Mouse (Mus musculus) lung, embryonic 15.5 days (tissue): ENCODE data around the gene Tmcc3. TPM values are rescaled to one million over a fixed set of nuclear protein-coding genes. Genes with fewer than 3 reads are reported as not detected.

Experiments
- ATAC-seq: fragments of 200-750 bp; cut with Nextera tagmentation; 2 replicates; pipeline ENCODE4 v1.8.0; 2017; ENCODE audit warnings: moderate number of reproducible peaks, borderline replicate concordance; ENCODE audit not compliant: low FRiP score, low TSS enrichment; ENCODE audit errors: extremely low read depth
- H3K27ac ChIP-seq: fragments of 300-500 bp; sonication (generic); 2 replicates; pipeline ENCODE4 v1.5.1; 2015; ENCODE audit warnings: moderate library complexity, mild to moderate bottlenecking, inconsistent platforms
- H3K27me3 ChIP-seq: fragments of 300-500 bp; sonication (generic); 2 replicates; pipeline ENCODE4 v1.6.1; 2015; ENCODE audit warnings: inconsistent platforms
- H3K36me3 ChIP-seq: fragments of 300-500 bp; sonication (generic); 2 replicates; pipeline ENCODE4 v1.6.1; 2015; ENCODE audit warnings: inconsistent platforms
- H3K4me1 ChIP-seq: fragments of 300-500 bp; sonication (generic); 2 replicates; pipeline ENCODE4 v1.6.1; 2015; ENCODE audit warnings: inconsistent platforms
- H3K4me2 ChIP-seq: fragments of 300-500 bp; sonication (generic); 2 replicates; pipeline ENCODE4 v1.6.1; 2015; ENCODE audit warnings: inconsistent platforms, mild to moderate bottlenecking, moderate library complexity
- H3K4me3 ChIP-seq: fragments of 300-500 bp; sonication (generic); 2 replicates; pipeline ENCODE4 v1.5.1; 2015; ENCODE audit warnings: mild to moderate bottlenecking, inconsistent platforms
- H3K9ac ChIP-seq: fragments of 300-500 bp; sonication (generic); 2 replicates; pipeline ENCODE4 v1.6.1; 2015; ENCODE audit warnings: inconsistent platforms
- H3K9me3 ChIP-seq: fragments of 300-500 bp; sonication (generic); 2 replicates; pipeline ENCODE4 v1.6.1; 2016; ENCODE audit warnings: inconsistent platforms
- WGBS: fragments of 180-500 bp; shearing (Covaris S2); methylation state at CpG from one replicate; pipeline ENCODE4 v1.1.7; 2015; 5-methylcytosine and 5-hydroxymethylcytosine counted together
- polyA plus RNA-seq: library from polyadenylated mRNA; unstranded; fragments of >200 nt; fragmentation: Nextera tagmentation; extraction: Ambion mirVana; gene quantifications from 2 replicates; pipeline ENCODE4 v1.2.1, GENCODE M21; 2015

Tmcc3 gene
- polyA plus RNA-seq, 1 experiment from 2014 or later, result 7.3 TPM

DNA sequence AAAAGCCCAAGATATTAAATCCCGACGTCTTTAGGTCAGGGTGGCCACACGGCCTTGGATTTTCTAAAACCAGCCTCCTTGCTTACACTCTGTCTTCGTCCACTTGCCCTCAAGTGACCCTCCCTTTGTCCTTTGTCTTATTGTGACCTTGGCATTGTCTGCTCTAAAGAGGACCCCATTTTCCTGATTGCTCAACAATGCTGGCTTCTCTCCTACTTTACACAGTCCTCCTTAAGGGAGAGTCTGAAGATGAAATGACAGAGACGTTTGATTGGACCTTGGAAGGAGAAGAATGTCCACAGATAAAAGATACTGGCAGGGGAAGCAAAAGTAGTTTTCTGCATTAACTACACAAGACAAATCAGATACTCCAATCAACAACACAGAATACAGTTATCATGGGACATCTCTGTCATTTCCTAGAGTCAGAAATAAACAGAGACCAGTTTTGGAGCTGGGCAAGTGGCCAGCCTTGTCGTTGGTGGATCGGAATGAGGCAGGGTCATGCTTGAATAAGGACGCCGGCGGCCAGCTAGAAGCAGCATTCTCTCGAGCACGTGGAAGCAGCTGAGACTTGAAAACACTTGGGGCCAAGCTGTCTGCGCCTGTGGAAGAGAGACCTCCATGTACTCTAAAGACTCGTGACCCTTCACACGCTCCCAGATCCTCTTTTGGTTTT lies 150.8 kb downstream of the Tmcc3 start:
- peak overlapping the region; percentile 29; the same call in 1 of the 2 replicates for H3K4me2 ChIP-seq
- WGBS, result 30% methylated on average over 15 of the region's 15 CpGs
- no peak overlapping the region for H3K4me3 ChIP-seq
- no peaks in the 10 kb centered on the region for H3K27me3 ChIP-seq
- no peaks in the 10 kb centered on the region for H3K9me3 ChIP-seq
- peaks cover 50% of the 10 kb centered on the region for H3K4me1 ChIP-seq
- no peak overlapping the region for H3K9ac ChIP-seq
- ATAC-seq, result peak; percentile 66
- no peaks in the 10 kb centered on the region for H3K36me3 ChIP-seq
- peak overlapping the region; percentile 71 for H3K27ac ChIP-seq

DNA sequence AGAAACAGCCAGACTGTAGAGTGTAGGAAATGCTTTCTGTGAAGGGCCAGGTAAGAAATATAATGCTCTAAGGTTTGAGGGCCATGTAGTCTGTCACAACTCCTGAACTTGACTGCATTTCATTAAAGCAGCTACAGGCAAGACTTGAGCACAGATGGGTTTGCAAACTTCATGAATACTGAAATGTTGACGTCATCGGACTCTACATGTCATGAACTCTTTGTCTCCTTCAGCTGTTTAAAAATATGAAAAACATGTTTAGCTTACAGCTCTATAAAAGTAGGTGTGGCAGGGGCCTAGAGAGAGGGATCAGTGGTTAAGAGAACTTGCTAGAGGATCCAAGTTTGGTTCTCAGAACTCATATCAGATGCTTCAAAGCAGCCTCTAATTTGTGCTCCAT lies 151.7 kb downstream of the Tmcc3 start:
- Histone ChIP-seq H3K27me3 (no peaks in the 10 kb centered on the region), H3K4me2 (no peak overlapping the region), H3K4me1 (peaks cover 41% of the 10 kb centered on the region), H3K4me3 (no peak overlapping the region), H3K9ac (no peak overlapping the region), H3K36me3 (no peaks in the 10 kb centered on the region), H3K9me3 (no peaks in the 10 kb centered on the region), H3K27ac (peak overlapping the region; percentile 71)
- WGBS, result 52% methylated on average over 2 of the region's 2 CpGs
- no peak for ATAC-seq

DNA sequence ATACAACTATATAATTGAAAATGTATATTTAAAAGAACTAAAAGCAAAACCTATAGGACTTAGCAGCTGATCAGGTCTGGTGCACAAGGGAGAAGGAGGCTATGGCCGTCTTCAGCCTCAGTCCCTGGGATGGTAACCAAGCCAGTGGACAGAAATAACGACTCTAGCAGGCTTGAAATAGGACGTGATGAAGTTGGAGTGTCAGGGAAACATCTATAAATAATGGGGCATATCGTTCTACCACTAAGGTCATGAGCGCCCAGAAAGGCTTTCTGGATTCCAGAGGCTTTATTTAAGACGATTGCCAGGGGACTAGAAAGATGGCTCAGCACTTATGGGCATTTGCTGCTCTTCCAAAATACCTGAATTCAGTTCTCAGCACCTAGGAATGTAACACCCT lies 153.9 kb downstream of the Tmcc3 start:
- no peaks in the 10 kb centered on the region for H3K27me3 ChIP-seq
- no peak overlapping the region for H3K9ac ChIP-seq
- 67% methylated on average over 6 of the region's 6 CpGs for WGBS
- no peak overlapping the region for H3K4me3 ChIP-seq
- H3K4me2 ChIP-seq, result no peak overlapping the region
- H3K27ac ChIP-seq, result no peak overlapping the region
- H3K36me3 ChIP-seq, result no peaks in the 10 kb centered on the region
- H3K4me1 ChIP-seq, result peaks cover 33% of the 10 kb centered on the region
- ATAC-seq, result no peak
- no peaks in the 10 kb centered on the region for H3K9me3 ChIP-seq

DNA sequence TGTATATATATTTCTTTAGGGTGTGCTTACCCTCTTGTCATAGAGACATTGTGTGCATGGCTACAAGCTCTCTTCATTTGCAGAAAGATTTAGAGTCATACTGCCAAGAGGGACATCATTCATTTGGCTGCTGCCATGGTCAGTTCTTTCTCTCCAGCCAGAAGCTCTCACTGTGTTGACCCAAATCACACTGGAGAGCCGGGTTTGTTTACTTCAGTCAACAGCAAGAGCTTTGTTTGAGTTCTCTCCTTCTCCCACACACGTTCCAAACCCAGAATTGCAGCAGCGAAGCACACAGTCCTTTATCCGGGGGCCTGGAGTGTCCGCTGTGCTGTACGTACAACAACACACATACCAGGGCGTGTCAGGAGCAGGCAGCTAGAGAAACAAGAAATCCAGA lies 154.6 kb downstream of the Tmcc3 start:
- Histone ChIP-seq H3K4me2 (no peak overlapping the region), H3K9me3 (no peaks in the 10 kb centered on the region), H3K4me3 (no peak overlapping the region), H3K27me3 (no peaks in the 10 kb centered on the region), H3K36me3 (no peaks in the 10 kb centered on the region), H3K27ac (no peak overlapping the region), H3K9ac (no peak overlapping the region), H3K4me1 (peaks cover 33% of the 10 kb centered on the region)
- 0 out of 2 replicates have a peak, but pooled peaks have one; percentile 20 for ATAC-seq
- WGBS, result 23% methylated on average over 7 of the region's 7 CpGs

DNA sequence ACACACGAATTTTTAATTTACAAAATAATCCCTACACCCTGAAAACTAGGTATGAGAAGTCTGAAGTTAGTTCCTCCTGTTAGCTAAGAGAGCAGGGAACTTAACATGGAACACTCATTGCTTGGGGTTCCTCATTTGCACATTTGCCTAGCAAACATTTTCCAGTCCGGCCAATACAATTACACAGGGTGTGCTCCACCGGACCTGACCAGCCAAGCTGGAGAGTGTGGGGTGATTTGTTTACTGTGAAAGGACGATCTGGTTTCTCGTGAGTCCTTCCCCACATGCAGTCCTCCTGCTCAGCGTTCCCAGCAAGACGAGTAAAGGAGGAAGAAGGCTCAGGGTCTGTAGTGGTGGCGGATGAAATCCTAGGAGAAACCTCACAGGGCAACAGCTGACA lies 159.7 kb downstream of the Tmcc3 start:
- Histone ChIP-seq H3K9ac (no peak overlapping the region), H3K9me3 (no peaks in the 10 kb centered on the region), H3K4me2 (no peak overlapping the region), H3K27ac (no peak overlapping the region), H3K27me3 (no peaks in the 10 kb centered on the region), H3K4me3 (no peak overlapping the region), H3K36me3 (no peaks in the 10 kb centered on the region), H3K4me1 (peaks cover 5% of the 10 kb centered on the region; the same call in 1 of the 2 replicates)
- no peak for ATAC-seq
- 18% methylated on average over 8 of the region's 8 CpGs for WGBS

DNA sequence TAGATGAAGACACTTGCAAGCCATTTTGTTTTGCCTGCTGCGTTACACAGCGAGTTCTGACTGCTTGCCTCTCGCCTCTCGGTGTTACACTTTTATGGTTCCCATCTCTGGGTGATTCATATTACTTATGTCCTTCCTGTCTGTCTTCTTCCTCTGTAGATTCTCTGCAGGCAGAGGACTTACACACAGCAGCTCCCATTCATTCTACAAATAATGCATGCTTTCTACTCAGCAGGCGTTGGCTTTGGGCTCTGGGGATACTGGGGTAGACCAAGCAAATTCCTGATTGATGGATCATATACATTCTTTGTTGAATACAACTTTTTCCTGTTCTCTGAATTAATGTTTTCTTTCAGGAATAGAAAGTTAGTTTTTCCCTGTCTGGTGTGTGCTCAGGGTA lies 161.8 kb downstream of the Tmcc3 start:
- H3K27me3 ChIP-seq, result no peaks in the 10 kb centered on the region
- 83% methylated on average over 5 of the region's 5 CpGs for WGBS
- no peaks in the 10 kb centered on the region for H3K36me3 ChIP-seq
- no peak overlapping the region for H3K4me2 ChIP-seq
- peaks cover 5% of the 10 kb centered on the region; the same call in 1 of the 2 replicates for H3K4me1 ChIP-seq
- H3K4me3 ChIP-seq, result no peak overlapping the region
- no peak overlapping the region for H3K9ac ChIP-seq
- no peaks in the 10 kb centered on the region for H3K9me3 ChIP-seq
- H3K27ac ChIP-seq, result no peak overlapping the region
- ATAC-seq, result no peak

DNA sequence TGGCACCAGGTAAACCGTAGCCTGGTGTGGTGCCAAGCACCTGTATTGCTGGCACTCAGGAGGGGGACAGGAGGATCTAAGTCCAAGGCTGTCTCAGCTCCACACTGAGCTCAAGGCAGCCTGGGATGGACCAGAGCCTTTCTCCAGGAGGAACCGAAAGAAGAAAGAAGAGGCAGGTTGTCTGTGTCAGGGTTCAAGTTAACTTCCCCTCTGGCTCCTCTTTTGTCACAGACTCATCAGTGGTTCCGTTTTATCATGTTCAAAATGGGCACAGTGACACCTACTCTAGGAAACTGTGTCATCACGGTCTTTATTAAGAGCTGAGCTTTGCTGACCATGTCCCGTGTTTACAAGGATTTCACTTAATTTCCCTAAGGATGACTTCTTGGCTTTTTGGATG lies 162.4 kb downstream of the Tmcc3 start:
- no peak for ATAC-seq
- no peak overlapping the region for H3K27ac ChIP-seq
- H3K4me3 ChIP-seq, result no peak overlapping the region
- no peaks in the 10 kb centered on the region for H3K9me3 ChIP-seq
- no peak overlapping the region for H3K9ac ChIP-seq
- no peak overlapping the region for H3K4me2 ChIP-seq
- 86% methylated on average over 5 of the region's 5 CpGs for WGBS
- H3K36me3 ChIP-seq, result no peaks in the 10 kb centered on the region
- H3K27me3 ChIP-seq, result no peaks in the 10 kb centered on the region
- peaks cover 5% of the 10 kb centered on the region; the same call in 1 of the 2 replicates for H3K4me1 ChIP-seq

DNA sequence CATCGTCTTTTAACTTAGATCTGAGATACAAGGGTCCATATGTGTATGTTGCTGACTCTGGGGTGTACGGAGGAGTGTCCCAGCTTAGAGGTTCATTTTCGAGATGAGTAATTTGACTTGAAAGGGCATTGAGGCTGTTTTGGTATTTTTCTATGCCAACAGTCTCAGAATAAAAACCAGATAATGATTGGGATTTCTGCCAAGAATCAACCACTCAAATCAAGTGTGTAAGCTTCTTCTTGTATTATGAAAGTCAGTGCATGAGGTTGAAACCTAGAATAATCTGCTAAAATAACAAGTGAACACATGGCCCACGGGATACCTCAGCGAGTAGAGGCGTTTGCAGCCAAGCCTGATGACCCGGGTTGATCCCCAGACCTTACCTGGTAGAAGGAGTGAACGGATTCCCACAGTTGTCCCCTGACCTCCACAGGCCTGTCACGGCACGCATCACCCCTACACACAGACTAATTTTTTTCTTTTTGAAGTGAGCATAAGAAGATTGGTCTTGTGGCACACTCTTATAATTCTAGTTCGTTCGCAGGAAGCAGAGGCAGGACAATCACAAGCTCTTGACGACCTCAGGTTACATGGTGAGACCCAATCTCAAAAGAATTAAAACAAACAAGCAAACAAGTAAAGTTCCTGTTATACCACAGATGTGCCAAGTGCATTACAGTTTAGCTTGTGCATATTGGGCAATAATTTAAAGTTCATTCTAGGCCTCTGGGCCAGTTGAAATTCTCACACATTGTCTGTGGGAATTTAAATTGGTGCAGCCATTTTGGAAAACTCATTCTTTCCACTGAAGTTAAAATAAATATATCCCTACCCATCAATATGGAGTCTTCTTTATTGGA lies 165.8 kb downstream of the Tmcc3 start:
- 85% methylated on average over 13 of the region's 13 CpGs for WGBS
- Histone ChIP-seq H3K9ac (no peak overlapping the region), H3K4me1 (no peaks in the 10 kb centered on the region), H3K27ac (no peak overlapping the region), H3K36me3 (no peaks in the 10 kb centered on the region), H3K4me2 (no peak overlapping the region), H3K27me3 (no peaks in the 10 kb centered on the region), H3K4me3 (no peak overlapping the region), H3K9me3 (no peaks in the 10 kb centered on the region)
- ATAC-seq, result no peak

DNA sequence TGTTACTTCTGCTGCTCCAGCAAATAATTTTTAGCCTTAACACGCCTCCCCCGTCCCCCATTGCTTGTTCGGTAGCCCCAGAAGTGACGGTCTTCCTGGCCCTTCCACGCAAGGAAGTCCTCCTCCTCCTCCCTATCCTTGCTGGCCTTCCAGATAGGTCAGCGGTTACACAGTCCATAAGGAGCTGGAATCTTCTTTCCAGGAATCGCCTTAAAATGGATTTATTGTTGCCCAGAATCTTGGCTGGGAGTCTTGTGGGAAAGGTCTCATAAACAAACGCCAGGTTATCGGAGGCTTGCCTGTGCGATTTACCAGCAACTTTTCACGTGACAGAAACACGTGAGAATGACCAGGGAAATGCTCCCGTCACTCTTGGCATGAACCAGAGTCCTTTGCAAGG lies 167.9 kb downstream of the Tmcc3 start:
- Histone ChIP-seq H3K36me3 (no peaks in the 10 kb centered on the region), H3K4me3 (no peak overlapping the region), H3K27ac (no peak overlapping the region), H3K27me3 (no peaks in the 10 kb centered on the region), H3K4me1 (no peaks in the 10 kb centered on the region), H3K9ac (no peak overlapping the region), H3K4me2 (no peak overlapping the region), H3K9me3 (no peaks in the 10 kb centered on the region)
- 61% methylated on average over 13 of the region's 13 CpGs for WGBS
- no peak for ATAC-seq

DNA sequence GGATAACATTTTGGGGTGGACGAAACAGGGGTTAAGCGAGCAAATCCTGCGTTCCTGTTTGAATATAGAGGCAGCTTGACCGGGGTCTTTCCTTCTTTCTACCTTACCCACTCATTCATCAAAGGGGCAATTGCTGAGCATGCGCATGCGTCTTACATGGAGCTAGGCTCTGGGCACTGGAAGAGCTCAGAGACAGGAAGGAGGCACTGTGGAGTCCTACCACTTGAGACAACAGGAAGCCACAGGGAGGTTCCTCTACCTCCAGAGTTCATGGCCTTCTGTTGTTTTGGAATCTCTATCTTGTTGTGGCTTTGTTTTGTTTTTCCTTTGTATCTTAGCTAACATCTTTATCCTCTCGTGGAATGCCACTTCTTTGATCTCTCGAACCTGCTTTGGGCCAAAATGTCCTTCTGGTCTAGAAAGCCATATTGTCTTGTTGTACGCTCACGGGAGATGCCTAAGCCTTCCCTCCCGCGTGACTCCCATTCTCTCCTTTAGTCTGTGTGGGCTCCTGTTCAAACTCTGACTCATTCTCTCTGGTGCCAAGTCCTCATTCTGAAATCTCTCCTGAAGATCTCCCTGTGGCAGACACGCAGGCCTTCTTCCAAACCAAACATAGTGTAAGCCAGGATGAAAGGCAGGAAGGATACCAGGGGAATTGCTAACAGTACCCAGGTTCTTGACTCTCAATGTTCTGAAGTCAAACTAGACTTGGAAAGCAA lies 168.8 kb downstream of the Tmcc3 start:
- no peak overlapping the region for H3K27ac ChIP-seq

DNA sequence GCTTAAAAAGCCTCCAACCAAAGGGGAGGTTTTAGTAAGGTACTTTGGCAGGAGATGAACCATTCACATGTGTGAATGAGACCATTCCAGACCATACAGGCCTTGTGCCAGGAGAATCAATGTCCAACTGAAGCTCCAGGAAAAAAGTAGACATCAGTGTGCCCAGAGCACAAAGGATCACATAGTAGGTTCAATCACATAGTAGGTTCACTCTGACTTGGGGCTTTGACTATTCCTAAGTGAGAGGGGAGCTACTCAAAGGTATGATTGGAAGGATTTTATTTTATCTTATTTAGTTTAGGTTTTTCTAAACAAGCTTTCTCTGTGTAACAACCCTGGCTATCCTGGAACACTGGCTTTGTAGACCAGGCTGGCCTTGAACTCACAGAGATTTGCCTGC lies 169.9 kb downstream of the Tmcc3 start:
- no peaks in the 10 kb centered on the region for H3K36me3 ChIP-seq
- no peak overlapping the region for H3K4me2 ChIP-seq
- H3K27ac ChIP-seq, result no peak overlapping the region
- peaks cover 2% of the 10 kb centered on the region; the same call in 1 of the 2 replicates for H3K4me1 ChIP-seq
- H3K9ac ChIP-seq, result no peak overlapping the region
- no peaks in the 10 kb centered on the region for H3K27me3 ChIP-seq
- no peak overlapping the region for H3K4me3 ChIP-seq
- H3K9me3 ChIP-seq, result no peaks in the 10 kb centered on the region
- ATAC-seq, result no peak

More for the DNA sequence above, 168.8 kb downstream of the Tmcc3 start:
- no peak for ATAC-seq
- H3K9me3 ChIP-seq, result no peaks in the 10 kb centered on the region
- 81% methylated on average over 13 of the region's 13 CpGs for whole genome bisulfite sequencing
- no peak overlapping the region for H3K4me2 ChIP-seq
- no peak overlapping the region for H3K9ac ChIP-seq
- no peaks in the 10 kb centered on the region for H3K4me1 ChIP-seq
- H3K4me3 ChIP-seq, result no peak overlapping the region
- H3K36me3 ChIP-seq, result no peaks in the 10 kb centered on the region
- no peaks in the 10 kb centered on the region for H3K27me3 ChIP-seq

DNA sequence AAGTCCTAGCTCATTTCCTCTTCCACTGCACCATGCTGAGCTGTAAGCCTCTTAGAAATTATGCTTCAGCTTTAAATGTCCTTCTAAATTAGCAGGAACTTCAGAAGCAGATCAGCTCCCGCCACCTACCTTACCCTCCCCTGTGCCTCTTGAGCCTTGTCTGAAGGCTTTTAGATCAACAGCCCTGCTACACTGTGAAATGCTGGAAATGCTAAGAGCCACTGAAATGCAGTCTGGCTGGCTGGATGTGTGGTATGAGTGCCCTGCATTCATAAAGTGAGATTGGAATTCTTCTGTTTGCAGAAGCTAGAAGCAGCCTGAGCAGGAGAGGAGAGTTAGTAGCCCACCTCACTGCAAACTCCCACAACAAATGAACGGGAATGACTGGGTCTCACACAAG lies 174.4 kb downstream of the Tmcc3 start:
- H3K9ac ChIP-seq, result no peak overlapping the region
- H3K36me3 ChIP-seq, result no peaks in the 10 kb centered on the region
- H3K9me3 ChIP-seq, result no peaks in the 10 kb centered on the region
- H3K4me2 ChIP-seq, result no peak overlapping the region
- H3K4me1 ChIP-seq, result peaks cover 5% of the 10 kb centered on the region; the same call in 1 of the 2 replicates
- peak overlapping the region; percentile 79 for H3K27ac ChIP-seq
- H3K27me3 ChIP-seq, result no peaks in the 10 kb centered on the region
- ATAC-seq, result peak; percentile 74; the same call in 1 of the 2 replicates
- 58% methylated on average over 2 of the region's 2 CpGs for WGBS
- H3K4me3 ChIP-seq, result no peak overlapping the region
